Mouse (Mus musculus) hindbrain, embryonic 12.5 days (tissue): Measurements from ENCODE around the gene Flnc. TPM values are rescaled to one million over a fixed set of nuclear protein-coding genes. Genes with fewer than 3 reads are reported as not detected.

Source experiments
- ATAC-seq: fragments of 200-750 bp; cut with Nextera tagmentation; 2 replicates; pipeline ENCODE4 v1.8.0; 2017; ENCODE audit warnings: moderate TSS enrichment; ENCODE audit not compliant: low FRiP score
- H3K27ac ChIP-seq: fragments of 300-500 bp; sonication (generic); 2 replicates; pipeline ENCODE4 v1.5.1; 2016; ENCODE audit warnings: mild to moderate bottlenecking
- H3K27me3 ChIP-seq: fragments of 300-500 bp; sonication (generic); 2 replicates; pipeline ENCODE4 v1.6.1; 2016; ENCODE audit warnings: mild to moderate bottlenecking
- H3K36me3 ChIP-seq: fragments of 300-500 bp; sonication (generic); 2 replicates; pipeline ENCODE4 v1.6.1; 2016; ENCODE audit warnings: mild to moderate bottlenecking
- H3K4me1 ChIP-seq: fragments of 300-500 bp; sonication (generic); 2 replicates; pipeline ENCODE4 v1.6.1; 2016
- H3K4me2 ChIP-seq: fragments of 300-500 bp; sonication (generic); replicated peaks from 2 replicates; pipeline ENCODE4 v1.6.1; 2016; ENCODE audit warnings: mild to moderate bottlenecking
- H3K4me3 ChIP-seq: fragments of 300-500 bp; sonication (generic); 2 replicates; pipeline ENCODE4 v1.5.1; 2016; ENCODE audit warnings: mild to moderate bottlenecking
- H3K9ac ChIP-seq: fragments of 300-500 bp; sonication (generic); 2 replicates; pipeline ENCODE4 v1.6.1; 2016; ENCODE audit warnings: mild to moderate bottlenecking, moderate library complexity
- H3K9me3 ChIP-seq: fragments of 300-500 bp; sonication (generic); replicated peaks from 2 replicates; pipeline ENCODE4 v1.6.1; 2016; ENCODE audit warnings: mild to moderate bottlenecking
- WGBS: fragments of 180-500 bp; shearing (Covaris S2); methylation state at CpG from one replicate; pipeline ENCODE4 v1.1.7; 2016; 5-methylcytosine and 5-hydroxymethylcytosine counted together
- microRNA-seq: library from miRNA; unstranded; fragments of <30 nt; microRNA quantifications from one replicate; pipeline ENCODE4, GENCODE M21; 2017
- polyA plus RNA-seq: library from polyadenylated mRNA; unstranded; fragments of >200 nt; fragmentation: Nextera tagmentation; extraction: Ambion mirVana; gene quantifications from 2 replicates; pipeline ENCODE4 v1.2.1, GENCODE M21; 2016

The Flnc gene
- polyA plus RNA-seq, 1 experiment from 2014 or later = 11.8 TPM

DNA sequence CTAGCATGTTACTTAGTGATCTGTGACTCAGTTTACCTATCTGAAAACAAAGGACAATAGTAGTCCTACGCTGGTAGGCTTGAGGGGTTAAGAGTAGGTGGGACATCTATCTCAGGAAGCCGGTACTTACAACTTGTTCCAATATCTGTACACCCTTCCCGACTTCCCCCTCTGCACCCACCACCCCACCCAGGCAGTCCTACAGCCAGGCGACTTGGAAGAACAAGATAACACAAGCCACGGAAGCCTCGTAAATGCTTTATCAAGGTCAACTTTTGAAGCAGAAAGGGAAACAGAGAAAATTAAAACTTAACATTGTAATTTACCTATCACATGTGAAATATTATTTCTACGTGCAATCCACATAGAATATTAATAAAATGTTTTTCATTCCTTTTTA, 67.1 kb downstream of the Flnc start:
- 94% methylated on average over 7 of the region's 7 CpGs for WGBS
- ATAC-seq = no peak
- no peak overlapping the region for H3K4me3 ChIP-seq
- no peak overlapping the region for H3K27ac ChIP-seq
- 0 out of 2 replicates have a peak, but pooled peaks cover 5% of the 10 kb centered on the region for H3K4me1 ChIP-seq
- H3K4me2 ChIP-seq = no peak overlapping the region
- H3K9me3 ChIP-seq = no peaks in the 10 kb centered on the region
- no peak overlapping the region for H3K9ac ChIP-seq
- peaks cover 52% of the 10 kb centered on the region for H3K27me3 ChIP-seq
- no peaks in the 10 kb centered on the region for H3K36me3 ChIP-seq

DNA sequence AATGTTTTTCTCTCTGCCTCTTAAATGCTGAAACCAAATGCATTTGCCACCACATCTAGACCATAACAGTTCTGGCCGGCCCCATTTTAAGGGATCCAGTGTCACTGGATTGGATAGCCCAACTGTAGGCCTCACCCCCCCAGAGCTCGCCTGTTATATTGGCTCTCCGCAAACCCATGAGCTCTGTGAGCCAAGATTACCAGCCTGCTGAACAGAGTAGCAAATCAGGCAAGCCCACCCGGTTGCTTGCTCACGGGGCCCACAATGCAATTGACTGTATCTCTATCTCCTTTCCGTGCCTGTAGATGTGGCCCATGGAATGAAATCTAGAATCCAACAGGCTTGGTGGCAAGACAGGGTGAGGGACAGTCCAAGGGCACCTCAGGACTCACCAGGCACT, 67.8 kb downstream of the Flnc start:
- Histone ChIP-seq H3K36me3 (no peaks in the 10 kb centered on the region), H3K4me3 (no peak overlapping the region), H3K4me2 (no peak overlapping the region), H3K27me3 (peaks cover 52% of the 10 kb centered on the region), H3K9me3 (no peaks in the 10 kb centered on the region), H3K27ac (no peak overlapping the region), H3K9ac (no peak overlapping the region), H3K4me1 (0 out of 2 replicates have a peak, but pooled peaks cover 5% of the 10 kb centered on the region)
- ATAC-seq = no peak
- 88% methylated on average over 6 of the region's 6 CpGs for WGBS

DNA sequence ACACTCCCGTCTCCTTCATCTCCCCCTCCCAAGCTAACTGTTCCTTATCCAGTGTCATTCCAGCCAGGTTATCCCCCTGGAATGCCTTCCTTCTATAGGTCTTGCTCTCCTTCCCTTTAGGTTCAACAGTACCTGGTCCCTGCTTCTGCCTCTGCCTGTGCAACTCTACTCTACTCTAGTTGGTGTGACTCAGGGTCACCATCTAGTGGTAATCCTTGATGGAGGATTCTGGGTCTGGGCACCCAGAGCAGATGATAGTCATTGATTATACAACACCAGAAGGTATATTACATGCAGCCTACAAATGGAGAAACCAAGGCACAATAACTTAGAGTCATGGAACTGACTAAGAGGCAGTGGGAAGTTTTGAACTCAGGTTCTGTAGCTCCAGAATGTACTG, 68.5 kb downstream of the Flnc start:
- Histone ChIP-seq H3K9ac (no peak overlapping the region), H3K36me3 (no peaks in the 10 kb centered on the region), H3K27me3 (peaks cover 52% of the 10 kb centered on the region), H3K4me1 (no peaks in the 10 kb centered on the region), H3K27ac (no peak overlapping the region), H3K9me3 (no peaks in the 10 kb centered on the region), H3K4me2 (no peak overlapping the region), H3K4me3 (no peak overlapping the region)
- no peak for ATAC-seq
- WGBS = 97% methylated on average over 1 of the region's 1 CpGs

DNA sequence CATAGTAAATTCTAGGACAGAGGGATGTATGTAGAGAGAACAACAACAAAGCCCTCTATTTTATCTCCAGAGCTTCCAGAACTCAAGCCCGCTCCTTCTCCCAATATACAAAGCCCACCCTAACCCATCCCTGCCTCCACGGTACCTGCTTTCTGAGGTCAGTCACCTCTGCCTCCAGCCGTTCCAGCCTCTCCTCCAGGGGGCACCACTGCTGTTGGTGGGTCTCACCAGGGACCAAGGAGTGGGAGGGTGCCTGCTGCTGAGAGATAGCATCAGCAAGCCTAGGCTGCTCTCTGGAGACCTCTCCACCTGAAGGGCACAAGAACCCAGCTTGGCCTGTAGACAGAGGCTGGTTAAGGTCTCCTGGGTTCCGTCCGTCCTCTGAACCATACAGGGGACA, 72.4 kb downstream of the Flnc start:
- 82% methylated on average over 5 of the region's 5 CpGs for WGBS
- peaks cover 60% of the 10 kb centered on the region for H3K27me3 ChIP-seq
- H3K4me3 ChIP-seq = no peak overlapping the region

DNA sequence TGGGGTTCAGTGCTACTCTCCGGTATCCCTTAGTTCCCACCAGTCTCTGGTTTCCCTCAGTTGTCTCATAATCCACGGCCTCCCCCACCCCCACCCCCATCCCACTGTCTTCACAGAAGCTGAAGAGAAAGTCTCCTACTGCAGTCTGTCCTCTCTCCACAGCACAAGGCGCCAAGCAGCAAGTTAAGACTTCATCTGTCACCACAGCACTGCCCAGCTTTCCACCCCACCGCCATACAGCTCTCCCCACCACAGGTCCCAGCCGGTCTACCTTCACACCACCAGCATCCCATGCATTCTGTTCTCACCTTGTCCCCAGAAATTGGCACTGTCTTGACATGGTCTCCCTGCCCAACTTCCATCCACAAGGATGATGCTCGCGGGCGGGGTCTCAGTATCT, 73.8 kb downstream of the Flnc start:
- Histone ChIP-seq H3K36me3 (no peaks in the 10 kb centered on the region), H3K4me2 (peak overlapping the region; percentile 65), H3K4me3 (peak overlapping the region; percentile 49), H3K4me1 (peaks cover 9% of the 10 kb centered on the region), H3K27me3 (peaks cover 54% of the 10 kb centered on the region), H3K9me3 (no peaks in the 10 kb centered on the region), H3K27ac (no peak overlapping the region), H3K9ac (peak overlapping the region; percentile 62; the same call in 1 of the 2 replicates)
- WGBS = 27% methylated on average over 8 of the region's 8 CpGs
- 0 out of 2 replicates have a peak, but pooled peaks have one; percentile 27 for ATAC-seq

More for the DNA sequence above, 72.4 kb downstream of the Flnc start:
- ATAC-seq = no peak
- Histone ChIP-seq H3K4me2 (no peak overlapping the region), H3K36me3 (no peaks in the 10 kb centered on the region), H3K9me3 (no peaks in the 10 kb centered on the region), H3K27ac (no peak overlapping the region), H3K4me1 (peaks cover 9% of the 10 kb centered on the region), H3K9ac (no peak overlapping the region)

DNA sequence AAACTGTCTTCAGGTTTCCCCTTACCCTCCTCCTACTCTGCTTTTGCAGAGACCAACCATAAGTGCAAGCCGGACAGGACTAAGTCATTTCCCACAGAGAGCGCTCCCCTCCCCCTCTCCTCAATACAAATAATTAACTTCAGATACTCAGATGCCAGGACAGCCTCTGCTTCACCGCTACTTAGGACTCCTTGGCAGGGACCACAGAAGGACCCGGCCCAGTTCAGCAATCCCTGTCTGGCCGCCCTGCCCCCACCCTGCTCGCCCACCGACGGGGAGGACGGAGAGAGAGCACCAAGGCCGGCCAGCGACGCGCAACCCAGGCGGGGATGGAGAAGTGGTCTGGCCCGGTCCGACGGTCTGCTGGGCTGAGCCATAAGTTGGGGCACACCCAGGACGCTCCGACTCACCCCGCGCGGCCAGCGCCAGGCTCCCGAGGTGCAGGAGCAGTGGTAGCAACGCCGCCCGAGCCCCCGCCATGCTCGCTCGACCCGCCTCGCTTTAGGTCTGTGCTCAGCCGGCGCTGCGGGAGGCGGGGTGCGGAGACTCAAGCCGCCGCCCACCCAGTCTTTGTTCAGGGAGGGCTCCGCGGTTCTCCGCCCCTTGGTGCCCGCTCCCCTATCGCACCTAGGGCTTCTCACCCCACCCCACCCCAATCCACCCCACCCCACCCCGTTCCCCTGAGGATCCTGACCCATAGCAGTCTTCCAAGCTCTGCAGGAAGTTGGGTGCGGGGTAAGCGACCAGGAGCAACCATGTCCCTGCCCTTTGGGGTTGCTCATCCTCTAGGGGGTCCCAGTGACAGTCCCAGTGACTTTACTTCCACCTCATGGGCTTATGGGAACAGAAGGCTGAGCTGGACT, 74.6 kb downstream of the Flnc start, which contains the start of gene Kcp:
TSS of gene Kcp (minus strand) at position 506 of the 863 bp plus-strand sequence.
- peaks cover 9% of the 10 kb centered on the region for H3K4me1 ChIP-seq
- no peak within 1 kb of the TSS for H3K27ac ChIP-seq
- peak within 1 kb of the TSS; percentile 62 for H3K9ac ChIP-seq

DNA sequence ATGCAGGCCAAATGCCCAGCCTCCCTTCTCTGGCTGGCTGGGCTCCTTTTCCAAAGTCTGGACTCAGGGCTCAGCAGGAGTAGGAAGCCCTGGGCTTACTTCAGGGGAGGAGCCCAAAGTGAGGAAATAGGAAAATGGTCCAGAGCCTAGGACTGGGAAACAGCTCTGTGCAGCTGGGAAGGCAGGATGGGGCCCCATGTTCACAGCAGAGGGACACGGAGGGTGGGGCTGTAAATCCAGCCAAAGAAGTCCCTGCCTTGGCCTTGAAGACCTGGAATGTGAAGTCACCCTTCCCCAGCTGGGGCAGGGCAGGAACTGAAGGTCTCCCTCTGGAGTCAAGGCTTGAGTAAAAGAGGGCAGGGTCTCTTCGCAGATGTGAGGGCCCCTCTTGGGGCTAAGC, 76.0 kb downstream of the Flnc start:
- no peak for ATAC-seq
- Histone ChIP-seq H3K4me1 (peaks cover 14% of the 10 kb centered on the region), H3K27me3 (peaks cover 58% of the 10 kb centered on the region), H3K27ac (no peak overlapping the region), H3K4me2 (no peak overlapping the region), H3K9ac (no peak overlapping the region), H3K4me3 (no peak overlapping the region), H3K9me3 (no peaks in the 10 kb centered on the region), H3K36me3 (no peaks in the 10 kb centered on the region)
- WGBS = 52% methylated on average over 2 of the region's 2 CpGs

More for the DNA sequence above, 74.6 kb downstream of the Flnc start, which contains the start of gene Kcp:
- Histone ChIP-seq H3K4me3 (peak within 1 kb of the TSS; percentile 49), H3K4me2 (peak within 1 kb of the TSS; percentile 65), H3K9me3 (no peaks in the 10 kb centered on the region), H3K27me3 (peaks cover 58% of the 10 kb centered on the region), H3K36me3 (no peaks in the 10 kb centered on the region)
- peak; percentile 69 for ATAC-seq
- WGBS = under 1% methylated on average over 44 of the region's 47 CpGs

Small RNAs within 50 kb of the gene (microRNA-seq; reads per million reads assigned to microRNA genes)
- not detected for gene Gm26220
- gene Gm44354 = not detected

Other genes with a start within 250 kb of the Flnc start
- gene Impdh1, start 216.9 kb upstream of the Flnc start, polyA plus RNA-seq = 49.9 and 52.4 TPM in 2 replicates
- 31.8 and 32.1 TPM in 2 replicates for gene Hilpda, start 160.8 kb upstream of the Flnc start, polyA plus RNA-seq
- gene Fam71f2, start 153.7 kb upstream of the Flnc start, polyA plus RNA-seq = 0.65 and 0.72 TPM in 2 replicates
- 0.27 TPM in 1 of 2 replicates, not detected in the other for gene Fam71f1, start 114.1 kb upstream of the Flnc start, polyA plus RNA-seq
- 261 and 265 TPM in 2 replicates for gene Calu, start 85.2 kb upstream of the Flnc start, polyA plus RNA-seq
- 0.25 and 0.38 TPM in 2 replicates for gene Opn1sw, start 44.8 kb upstream of the Flnc start, polyA plus RNA-seq
- 35.6 and 36.0 TPM in 2 replicates for gene Ccdc136, start 36.9 kb upstream of the Flnc start, polyA plus RNA-seq
- gene Atp6v1f, start 34.5 kb downstream of the Flnc start, polyA plus RNA-seq = 215 and 230 TPM in 2 replicates
- 0.43 TPM in 1 of 2 replicates, not detected in the other for gene Atp6v1fnb, start 38.2 kb downstream of the Flnc start, polyA plus RNA-seq
- gene Kcp, start 74.7 kb downstream of the Flnc start, polyA plus RNA-seq = 22.0 and 24.7 TPM in 2 replicates
- 2.9 and 3.2 TPM in 2 replicates for gene Irf5, start 93.4 kb downstream of the Flnc start, polyA plus RNA-seq
- 107 TPM in 2 replicates for gene Tnpo3, start 176.6 kb downstream of the Flnc start, polyA plus RNA-seq